Mouse (Mus musculus) testis, postnatal 14 days (tissue): ENCODE results near the gene Cux1.

Experiments used
- DNase-seq: peaks from one replicate; pipeline ENCODE4 v3.0.0; 2021; ENCODE audit warnings: low spot score

The Cux1 gene

DNA sequence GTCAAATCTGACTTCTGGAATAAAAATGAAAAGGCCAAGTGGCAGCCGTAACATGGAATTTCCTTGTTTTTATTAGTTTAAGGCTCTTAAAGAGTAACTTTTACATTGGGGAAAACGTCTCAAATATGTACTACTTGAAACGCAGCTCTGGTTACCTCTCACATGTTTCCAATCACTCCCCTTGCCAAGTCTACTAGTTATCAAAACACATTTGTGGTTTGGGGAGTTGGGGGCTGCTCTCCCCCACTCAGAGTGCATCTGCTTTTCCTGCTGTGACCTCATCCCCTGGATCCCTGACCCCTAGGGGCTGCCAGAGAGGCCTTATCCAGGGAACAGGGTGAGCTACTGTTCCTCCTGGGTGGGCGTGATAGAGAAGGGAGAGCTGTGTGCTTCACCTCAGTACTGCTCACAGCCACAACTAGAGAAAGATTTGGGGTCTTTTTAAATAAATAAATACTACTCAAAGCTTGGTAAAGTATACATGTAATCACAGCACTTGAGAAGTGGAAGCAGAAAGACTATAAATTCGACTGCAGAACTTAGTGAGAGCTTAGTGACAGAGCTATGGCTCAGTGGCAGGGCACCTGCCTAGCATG lies 64.7 kb downstream of the Cux1 start:
- no peak for DNase-seq

DNA sequence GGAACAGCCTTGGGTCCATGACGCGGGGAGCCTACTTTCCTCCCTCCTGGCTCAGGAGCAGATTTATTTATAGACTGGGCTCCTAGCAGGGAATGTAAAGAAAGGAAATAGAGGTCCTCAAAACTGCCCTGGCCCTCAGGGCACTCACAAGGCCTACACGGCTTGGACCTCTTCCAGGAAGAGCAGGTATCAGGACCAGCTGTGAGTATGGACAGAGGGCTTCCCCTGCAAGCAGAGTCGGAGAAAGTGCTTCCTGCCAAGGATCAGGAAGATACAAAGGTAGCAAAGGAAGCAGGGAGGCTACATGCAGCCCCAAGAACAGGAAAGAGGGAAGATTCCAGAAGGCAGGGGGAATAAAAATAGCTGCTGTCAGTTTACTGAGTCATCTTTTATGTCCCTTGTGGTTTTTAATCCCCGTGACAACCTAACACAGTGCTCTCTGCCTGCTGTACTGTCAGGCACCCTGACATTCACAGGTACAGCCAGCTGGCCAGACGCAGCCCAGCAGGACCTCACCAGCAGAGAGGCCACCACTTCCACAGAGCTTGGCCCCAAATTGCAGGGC lies 66.9 kb downstream of the Cux1 start:
- no peak for DNase-seq

DNA sequence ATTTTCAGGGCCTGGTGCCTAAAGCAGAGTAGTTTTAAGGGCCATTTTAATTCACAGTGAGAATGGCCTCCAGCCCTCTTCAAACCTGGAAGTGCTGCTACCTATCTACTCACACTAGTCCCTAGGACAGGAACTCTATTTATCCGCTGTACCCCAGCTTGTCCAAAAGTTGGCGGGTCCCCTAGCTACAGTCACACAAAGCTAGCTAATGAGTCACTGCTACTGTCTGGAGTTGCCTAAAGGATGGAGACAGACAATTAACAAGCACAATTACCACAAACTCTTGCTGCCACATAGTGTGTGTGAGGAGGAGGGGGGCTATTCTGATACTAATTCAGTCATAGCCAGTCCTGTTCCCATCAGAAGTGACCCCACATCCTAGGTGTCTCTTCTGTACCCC lies 68.0 kb downstream of the Cux1 start:
- no peak for DNase-seq

DNA sequence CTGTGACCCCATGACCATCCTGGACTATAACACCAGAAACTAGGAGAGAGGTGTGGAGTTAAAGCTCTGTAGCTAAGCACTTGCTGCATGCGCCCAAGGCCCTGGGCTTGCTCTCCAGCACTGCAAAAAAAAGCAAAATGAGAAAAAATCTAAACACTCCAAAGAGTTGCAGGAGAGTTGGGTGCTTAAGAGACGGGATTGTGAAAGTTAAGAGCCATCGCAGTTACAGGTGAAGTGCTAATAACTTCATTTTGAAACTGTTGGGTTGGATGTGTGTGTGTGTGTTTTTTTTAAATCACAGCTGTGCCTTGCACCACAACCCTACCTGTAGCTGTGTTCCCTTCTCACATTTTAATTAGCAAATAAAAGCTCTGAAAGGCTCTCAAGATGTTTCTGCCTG lies 68.5 kb downstream of the Cux1 start:
- DNase-seq = no peak

DNA sequence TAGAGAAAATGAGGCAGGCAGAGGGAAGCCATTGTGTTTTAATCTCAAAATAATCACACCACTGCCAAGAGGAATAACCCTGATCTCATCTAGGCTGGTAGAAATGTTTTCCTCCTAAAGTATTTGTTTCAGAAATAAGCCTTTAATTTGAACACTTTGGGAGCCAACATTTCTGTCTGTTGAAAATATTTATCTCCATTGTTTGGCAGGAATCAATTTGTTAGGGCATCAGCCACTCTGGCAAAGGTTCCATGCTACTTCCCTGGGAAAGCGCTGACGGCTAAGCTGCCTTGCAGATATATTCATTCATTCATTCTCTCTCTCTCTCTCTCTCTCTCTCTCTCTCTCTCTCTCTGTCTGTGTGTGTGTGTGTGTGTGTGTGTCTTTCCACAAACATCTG lies 70.0 kb downstream of the Cux1 start:
- DNase-seq = no peak

DNA sequence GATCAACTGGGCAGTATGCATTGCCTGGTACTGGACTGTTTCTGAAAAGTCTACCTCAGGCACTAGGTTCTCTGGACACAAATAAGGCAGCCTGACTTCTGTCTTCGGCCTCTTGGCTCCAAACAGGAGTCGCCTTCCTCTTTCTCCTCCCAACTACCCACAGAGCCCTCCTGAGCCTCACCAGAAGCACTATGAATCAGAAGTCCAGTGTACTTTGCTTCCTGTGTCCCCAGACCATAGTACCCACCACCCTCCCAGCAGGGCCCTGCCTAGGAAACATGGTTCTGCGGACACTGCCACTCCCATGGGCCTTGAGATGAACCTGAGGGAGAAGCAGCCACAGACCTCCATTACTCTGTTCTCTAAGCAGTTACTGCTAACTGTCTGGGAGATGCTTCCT lies 71.7 kb downstream of the Cux1 start:
- DNase-seq = no peak

DNA sequence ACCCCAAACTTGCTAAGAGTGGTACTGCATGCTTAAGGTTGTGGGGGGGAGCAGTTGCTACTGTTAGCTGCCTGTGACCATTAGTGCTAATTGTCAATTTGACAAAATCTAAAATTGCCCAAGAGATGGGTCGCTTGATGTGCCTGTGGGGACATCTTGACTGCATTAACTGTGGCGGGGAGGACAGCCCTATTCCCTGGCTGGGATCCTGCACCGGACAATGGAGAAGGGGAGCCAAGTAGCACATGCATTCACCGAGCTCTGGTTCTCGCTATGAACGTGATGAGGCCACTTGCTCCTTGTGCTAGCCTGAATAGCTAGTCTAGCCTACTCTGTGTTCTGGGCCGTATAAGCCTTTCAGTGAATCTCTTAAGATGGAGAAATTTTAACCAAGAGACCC lies 72.4 kb downstream of the Cux1 start:
- no peak for DNase-seq

DNA sequence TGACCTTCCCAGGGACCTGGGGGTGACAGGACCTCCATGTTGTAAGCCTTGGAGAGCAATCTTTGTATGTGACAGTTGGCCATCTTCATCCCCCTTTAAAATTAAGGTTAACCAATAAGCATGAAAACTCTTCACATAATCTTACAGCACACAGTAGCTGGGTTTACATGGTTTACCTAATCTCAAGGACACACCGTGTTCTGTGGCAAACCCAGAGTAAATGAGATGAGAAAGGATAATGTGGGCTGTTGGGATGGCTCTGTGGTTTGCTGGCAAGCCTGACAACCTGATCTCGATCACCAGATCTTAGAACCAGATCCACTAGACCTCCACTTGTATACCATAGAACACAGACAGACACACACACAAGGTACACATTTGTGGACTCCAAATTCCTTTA lies 73.0 kb downstream of the Cux1 start:
- DNase-seq = no peak

DNA sequence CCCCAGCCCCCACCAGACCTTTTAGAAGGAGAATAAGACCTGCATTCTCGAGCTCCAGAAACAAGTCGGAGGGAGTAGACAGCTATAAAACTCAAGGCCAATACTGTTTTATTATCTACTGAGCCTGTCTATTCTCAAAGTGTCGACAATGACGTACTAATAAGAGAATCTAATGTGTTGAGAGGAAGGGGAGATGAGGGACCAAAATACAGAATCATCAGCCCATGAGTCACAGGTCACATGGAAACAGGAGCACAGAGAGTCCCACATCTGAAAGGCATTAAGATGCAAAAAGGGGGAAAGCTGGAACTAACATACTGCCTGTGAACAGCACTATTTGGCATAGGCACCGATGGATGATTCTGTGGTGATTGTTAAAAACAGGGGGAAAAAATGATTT lies 77.8 kb downstream of the Cux1 start:
- DNase-seq = no peak

DNA sequence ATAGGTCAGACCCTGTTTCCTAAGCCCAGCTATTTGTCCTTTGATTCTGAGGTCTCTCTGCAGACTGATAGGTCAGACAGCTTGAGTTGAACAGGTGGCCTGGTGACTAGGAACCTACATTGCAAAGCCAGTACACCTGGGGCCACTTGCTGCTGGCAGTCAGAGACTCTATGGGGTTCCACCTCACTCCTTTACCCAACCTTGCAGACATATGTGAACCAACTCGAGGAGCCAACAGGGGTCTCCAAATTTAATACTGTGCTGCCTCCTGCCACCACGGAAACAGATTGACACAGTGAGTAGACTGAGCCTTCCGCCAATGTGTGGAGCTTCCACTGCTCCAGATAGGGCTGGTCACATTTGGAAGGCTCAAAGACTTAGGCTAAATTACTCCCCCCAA lies 78.6 kb downstream of the Cux1 start:
- no peak for DNase-seq

DNA sequence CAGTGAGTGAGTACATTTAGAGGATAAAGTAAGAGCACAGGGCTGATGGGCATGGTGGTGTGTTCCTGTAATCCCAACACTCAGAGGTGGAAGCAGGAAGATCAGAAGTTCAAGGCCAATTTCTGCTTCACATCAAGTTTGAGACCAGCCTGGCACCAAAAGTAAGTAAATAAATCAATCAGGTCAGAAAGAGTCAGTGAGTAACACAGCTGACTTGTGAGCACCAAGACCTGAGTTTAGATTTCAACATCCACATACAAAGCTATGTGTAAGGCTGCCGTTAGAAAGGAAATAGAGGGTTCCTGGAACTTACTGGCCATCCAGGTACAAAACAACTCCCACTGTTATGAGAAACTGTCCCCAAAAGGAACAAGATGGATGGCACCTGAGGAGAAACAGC lies 79.1 kb downstream of the Cux1 start:
- no peak for DNase-seq

DNA sequence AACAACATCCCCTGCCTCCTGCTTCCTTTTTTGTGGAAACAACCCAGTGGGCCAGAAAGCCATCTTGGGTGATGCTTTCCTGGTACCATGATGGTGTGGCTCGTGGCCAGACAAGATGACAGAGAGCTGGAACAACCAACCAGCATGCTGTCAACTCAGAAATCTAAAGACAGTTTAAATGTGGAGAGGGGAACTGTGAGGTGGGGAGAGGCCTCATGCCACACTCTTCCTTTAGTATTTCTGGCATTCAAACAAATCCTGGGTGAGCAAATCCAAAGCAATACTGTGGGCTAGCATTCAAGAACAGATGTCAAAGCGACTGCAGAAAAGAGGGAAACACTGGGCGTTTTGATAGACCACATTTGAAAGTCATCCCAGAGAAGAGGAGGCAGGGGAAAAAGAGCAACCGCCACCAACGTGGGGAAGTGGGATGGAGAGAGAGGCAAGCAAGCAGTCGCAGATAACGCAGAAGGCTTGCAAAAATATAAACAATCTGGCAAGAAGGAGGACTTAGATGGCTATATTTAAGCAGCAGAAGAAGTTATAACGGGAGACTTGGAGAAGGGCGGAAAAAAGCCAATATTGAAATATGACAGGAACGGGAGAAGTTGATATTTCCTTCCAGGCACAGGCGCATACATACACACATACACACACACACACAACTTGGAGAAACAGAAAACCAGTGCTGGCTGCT lies 79.7 kb downstream of the Cux1 start:
- DNase-seq = no peak

DNA sequence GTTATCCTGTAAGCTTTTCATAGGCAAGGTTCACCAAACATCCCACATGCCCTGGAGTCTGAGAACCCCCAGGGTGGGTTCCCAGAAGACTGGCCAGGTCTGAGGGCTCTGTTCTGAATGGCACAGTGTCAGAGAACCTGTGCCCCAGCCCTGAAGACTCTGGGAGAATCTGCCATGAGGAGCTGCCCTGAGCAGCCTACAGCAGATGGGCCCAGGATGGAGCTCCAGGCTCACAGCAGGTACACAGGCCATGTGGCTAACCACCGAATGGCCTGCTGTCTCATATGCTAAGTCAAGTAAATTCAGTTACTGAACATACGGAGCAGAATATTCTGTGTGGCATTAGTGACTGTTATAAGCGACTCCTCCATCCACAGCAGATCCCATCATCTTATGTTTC lies 80.9 kb downstream of the Cux1 start:
- no peak for DNase-seq

DNA sequence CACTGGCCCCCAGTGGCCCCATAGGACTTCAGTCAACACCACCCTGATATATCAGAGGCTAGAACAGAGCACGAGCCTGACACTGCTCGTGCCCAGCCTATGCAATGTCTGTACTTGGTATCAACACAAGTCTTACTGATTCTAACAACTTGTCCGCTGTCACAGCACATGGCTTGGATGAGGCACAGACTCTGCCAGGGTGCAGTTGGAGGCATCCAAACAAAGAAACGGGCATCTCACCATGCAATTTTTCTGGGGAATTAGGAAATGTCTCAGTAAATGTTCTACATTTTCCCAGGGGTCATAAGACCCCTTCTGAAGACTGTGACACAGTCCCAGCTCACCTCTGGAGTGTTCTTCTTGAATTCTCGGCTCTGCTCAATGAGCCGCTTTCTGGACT lies 81.9 kb downstream of the Cux1 start:
- no peak for DNase-seq

DNA sequence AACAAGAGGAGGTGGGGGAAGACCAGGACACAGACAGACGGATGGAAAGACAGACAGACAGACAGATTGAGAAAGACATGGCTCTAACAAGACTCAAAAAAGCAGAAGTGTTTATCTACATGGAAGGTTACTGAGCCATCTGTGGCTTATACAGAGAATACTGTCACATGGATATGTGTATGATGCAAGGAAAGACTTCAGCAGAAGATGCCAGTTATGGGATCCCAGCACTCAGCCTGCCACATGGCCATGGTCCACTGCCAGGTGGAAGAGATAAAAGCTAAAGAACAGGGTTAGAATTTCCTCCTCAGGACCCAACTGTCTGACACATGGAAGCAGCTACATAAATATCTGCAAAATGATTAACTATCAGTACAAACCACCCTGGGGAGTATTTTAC lies 84.9 kb downstream of the Cux1 start:
- no peak for DNase-seq

DNA sequence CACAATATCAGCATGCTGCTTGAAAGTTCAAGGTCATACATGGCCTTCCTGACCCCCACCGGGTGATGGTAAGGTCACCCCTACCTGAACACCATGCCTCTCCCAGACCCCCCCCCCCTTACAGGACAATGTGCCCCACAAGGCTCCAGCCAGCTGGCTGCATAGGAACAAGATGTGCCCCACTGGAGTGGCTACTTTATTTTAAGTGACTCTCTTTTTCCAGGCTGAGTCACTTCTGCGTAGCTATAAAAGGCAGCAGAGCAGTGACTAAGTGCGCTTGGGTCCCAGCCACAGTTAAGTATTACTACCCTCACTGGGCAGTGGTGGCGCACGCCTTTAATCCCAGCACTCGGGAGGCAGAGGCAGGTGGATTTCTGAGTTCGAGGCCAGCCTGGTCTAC lies 86.7 kb downstream of the Cux1 start:
- no peak for DNase-seq

DNA sequence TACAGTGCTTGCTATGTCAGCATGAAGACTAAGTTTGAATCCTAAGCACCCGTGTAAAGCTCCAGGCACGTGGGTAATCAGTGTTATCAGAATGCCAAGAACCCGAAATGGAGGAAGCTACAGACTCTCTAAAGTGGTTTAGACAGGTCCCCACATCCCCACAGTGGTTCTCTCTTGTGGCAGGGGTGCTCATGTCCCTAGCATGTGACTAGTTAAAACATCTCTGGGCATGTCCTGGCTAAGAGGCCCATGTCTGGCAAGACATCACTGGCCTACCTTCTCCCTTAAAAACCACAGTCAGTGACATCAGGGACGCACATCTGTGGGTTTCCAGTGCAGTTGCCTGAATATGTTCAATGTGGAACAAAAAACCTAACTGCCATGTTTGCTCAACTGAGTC lies 87.5 kb downstream of the Cux1 start:
- no peak for DNase-seq

DNA sequence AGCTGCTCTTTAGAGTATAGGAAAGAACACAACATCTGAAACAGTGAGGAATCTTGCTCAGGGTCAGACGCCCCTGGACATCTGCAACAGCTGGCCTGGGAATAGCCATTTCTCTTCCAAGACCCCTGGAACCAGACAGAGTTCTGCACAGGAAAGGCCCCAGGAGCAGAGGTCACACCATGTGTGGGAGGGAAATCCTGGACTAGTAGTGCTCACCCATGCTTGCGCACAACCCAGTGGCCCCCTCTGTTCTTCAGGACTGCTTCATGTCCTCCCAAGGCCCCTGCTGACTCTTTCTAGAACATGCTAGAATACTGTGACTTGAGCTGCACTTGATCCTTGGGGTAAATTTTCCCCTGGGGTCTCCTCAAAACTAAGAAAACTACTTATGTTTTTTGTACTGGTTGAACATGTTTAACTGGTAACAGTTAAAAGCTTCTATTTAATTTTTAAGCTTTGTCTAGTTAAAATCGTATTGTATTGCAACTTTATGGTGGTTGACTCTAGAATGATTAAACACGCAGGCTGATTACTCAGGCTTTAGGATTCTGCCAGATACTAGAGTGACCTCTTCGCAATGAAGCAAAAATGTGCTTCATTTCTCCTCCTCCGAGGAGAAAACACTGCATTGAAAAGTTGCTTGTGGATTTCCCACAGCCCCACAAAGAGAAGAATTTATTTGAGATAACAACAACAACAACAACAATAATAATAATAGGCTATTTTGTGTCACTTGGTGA lies 88.1 kb downstream of the Cux1 start:
- no peak for DNase-seq

DNA sequence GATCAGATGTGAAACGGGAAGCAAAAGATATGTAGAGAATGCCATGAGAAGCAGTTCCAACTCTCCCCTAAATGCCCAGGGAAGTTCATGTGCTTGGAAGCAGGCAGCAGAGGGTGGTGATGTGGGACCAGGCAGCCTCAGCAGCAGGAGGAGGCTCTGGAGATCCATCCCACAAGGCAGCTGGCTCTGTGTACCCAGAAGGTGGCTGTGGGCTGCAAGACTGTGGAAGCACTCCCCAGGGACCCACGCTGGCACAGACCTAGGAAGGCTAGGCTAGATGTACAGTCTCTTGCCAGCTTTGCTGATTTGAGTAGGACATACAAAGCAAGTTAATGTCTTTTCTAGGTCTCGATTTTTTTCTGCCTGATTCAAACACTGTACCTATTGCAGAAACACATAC lies 91.0 kb downstream of the Cux1 start:
- no peak for DNase-seq

DNA sequence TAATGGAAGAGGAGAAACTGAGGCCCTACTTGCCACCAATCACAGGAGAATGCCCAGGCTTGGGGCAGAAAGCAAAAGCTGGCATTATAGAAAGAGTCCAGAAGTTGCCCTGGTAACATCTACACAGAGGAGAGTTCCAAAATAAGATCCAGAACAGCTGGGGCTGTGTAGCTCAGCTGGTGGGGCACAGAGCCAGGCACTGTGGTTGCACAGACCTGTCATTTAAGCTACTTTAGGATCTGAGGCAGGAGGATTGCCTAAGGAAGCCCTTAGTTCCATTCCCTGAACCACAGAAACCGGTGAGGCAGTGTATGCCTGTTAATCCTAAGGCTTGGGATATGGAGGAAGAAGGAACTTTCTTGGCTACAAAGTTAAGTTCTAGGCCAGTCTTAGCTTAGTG lies 92.1 kb downstream of the Cux1 start:
- no peak for DNase-seq

DNA sequence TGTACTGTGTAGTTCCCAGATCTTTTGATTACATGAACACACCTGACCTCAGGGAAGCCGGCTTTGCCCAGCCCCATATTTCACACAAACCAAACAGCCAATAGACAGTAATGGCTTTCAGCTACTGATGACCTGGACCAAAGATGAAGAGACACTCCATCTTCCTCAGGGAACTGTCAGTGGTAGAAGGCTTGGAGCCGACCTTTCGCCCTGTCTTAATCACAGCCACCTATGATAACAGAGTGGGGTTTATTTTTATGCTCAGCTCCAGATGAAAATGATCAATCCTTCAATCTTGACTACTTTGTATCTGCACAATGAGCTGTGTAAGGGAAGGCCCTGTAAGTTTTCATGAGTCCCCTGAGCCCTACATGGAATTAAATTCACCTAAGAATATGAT lies 93.2 kb downstream of the Cux1 start:
- DNase-seq = no peak

DNA sequence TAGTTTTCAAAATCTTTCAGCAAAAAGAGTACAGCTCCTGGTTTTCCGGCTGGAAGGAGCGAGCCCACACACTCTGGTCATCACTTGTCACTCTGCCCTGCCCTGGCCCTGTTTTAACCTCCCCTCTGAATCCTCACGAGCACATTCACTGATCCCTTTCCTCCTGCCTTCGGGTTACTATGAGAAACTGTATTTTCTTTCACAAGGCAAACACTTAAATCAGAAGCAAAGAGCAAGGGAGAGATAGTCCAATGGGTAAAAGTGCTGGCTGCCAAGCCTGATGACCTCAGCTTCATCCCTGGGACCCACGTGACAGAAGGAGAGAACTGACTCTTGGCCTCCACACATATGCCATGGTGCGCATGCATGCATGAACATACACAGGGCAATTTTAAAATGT lies 94.0 kb downstream of the Cux1 start:
- DNase-seq = no peak

DNA sequence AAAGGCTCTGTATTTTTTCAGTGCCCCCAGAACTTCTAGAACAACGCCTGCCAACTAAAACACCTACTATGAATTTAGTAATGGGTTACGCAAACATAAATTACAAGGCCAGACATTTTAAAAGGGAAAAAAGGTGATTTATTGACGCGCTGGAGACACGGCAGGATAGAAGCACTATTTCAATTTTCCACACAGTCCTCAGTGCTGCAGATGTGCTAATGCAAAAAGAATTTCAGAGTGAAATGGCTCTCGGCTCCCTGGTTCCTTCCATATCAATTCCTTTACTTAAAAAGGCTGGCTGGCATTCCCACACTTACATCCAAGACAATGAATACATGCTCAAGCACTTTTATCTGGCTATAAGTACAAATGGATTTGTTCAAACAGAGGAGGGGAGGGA lies 94.4 kb downstream of the Cux1 start:
- DNase-seq = no peak
